In genomic region chr3:127269616-127270015, GRCm38 (mm10) we compare ENCODE assay signal across 25 mouse cellular contexts.
DNase-seq lines count a peak whose midpoint lies in the region; ATAC-seq lines count a peak whose summit lies in the region.
"Had no signal": no experiment of that assay in that cellular context is flagged by ENCODE, and none has a peak within 500 bp of the region (broad histone marks: within the 10 kb centered on the region; RNA-seq: fewer than 3 reads in every experiment).

No protein-coding gene starts in this region.

- no peak for ATAC-seq in hindbrain, embryonic 11.5 days (ENCODE audit: low FRiP score)
- ATAC-seq in midbrain, embryonic 14.5 days (ENCODE audit: low FRiP score, low TSS enrichment), result no peak
- ATAC-seq in midbrain, embryonic 11.5 days (ENCODE audit: low FRiP score), result no peak
- ATAC-seq: CD4-positive, CD25-positive, alpha-beta regulatory T cell, adult 4 months; forebrain, embryonic 14.5 days; forebrain, postnatal 0 days; intestine, postnatal 0 days had no signal

- no peak overlapping the region for H3K9ac ChIP-seq in hindbrain, embryonic 11.5 days (ENCODE audit: low read depth, low read length)
- H3K9ac ChIP-seq in midbrain, embryonic 14.5 days (replicated peaks; ENCODE audit: low read length), result no peak overlapping the region
- H3K9ac ChIP-seq in midbrain, embryonic 11.5 days (ENCODE audit: low read length), result no peak overlapping the region
- H3K9ac ChIP-seq: embryonic facial prominence, embryonic 12.5 days; embryonic facial prominence, embryonic 15.5 days; forebrain, postnatal 0 days; heart, embryonic 15.5 days; hindbrain, embryonic 13.5 days had no signal

- H3K4me1 ChIP-seq in hindbrain, embryonic 10.5 days (replicated peaks), result peaks cover 23% of the 10 kb centered on the region
- H3K4me1 ChIP-seq in hindbrain, embryonic 11.5 days (replicated peaks; ENCODE audit: control insufficient read depth, insufficient read depth, low read length), result no peaks in the 10 kb centered on the region; the same call in 1 of the 2 replicates
- peaks cover 31% of the 10 kb centered on the region for H3K4me1 ChIP-seq in midbrain, embryonic 14.5 days (ENCODE audit: control insufficient read depth, insufficient read depth, low read length)
- H3K4me1 ChIP-seq in midbrain, embryonic 11.5 days (ENCODE audit: control insufficient read depth, insufficient read depth, low read length), result peaks cover 19% of the 10 kb centered on the region
- H3K4me1 ChIP-seq: embryonic facial prominence, embryonic 15.5 days; heart, embryonic 15.5 days had no signal

- no peak for DNase-seq in hindbrain, embryonic 10.5 days (ENCODE audit: low spot score)
- no peak for DNase-seq in hindbrain, embryonic 11.5 days (ENCODE audit: low spot score)
- peak; percentile 61 for DNase-seq in midbrain, embryonic 14.5 days
- no peak for DNase-seq in midbrain, embryonic 11.5 days (ENCODE audit: low spot score, missing footprints)
- DNase-seq in R1 (ENCODE audit: low read depth, low spot score) (peak; percentile 68), ZHBTc4 (ENCODE audit: low read depth, low spot score) (peak; percentile 33)
- no peak for DNase-seq in urinary bladder, postnatal 4 days (ENCODE audit: low spot score in 2 of 2)
- DNase-seq: adrenal gland, postnatal 10 days; adrenal gland, postnatal 36 days; cerebellum, adult 11 months; cerebellum, adult 2 months; cerebellum, adult 9-11 months; cerebellum, postnatal 25 days; forebrain, postnatal 0 days; gastrocnemius, postnatal 25 days; heart, postnatal 10 days; heart, postnatal 4 days had no signal

- H3K36me3 ChIP-seq in hindbrain, embryonic 10.5 days, result no peaks in the 10 kb centered on the region
- no peaks in the 10 kb centered on the region for H3K36me3 ChIP-seq in hindbrain, embryonic 11.5 days (ENCODE audit: control insufficient read depth, insufficient read depth, low read length)
- no peaks in the 10 kb centered on the region for H3K36me3 ChIP-seq in midbrain, embryonic 14.5 days (ENCODE audit: control insufficient read depth, insufficient read depth, low read length)
- H3K36me3 ChIP-seq in midbrain, embryonic 11.5 days (ENCODE audit: control insufficient read depth, insufficient read depth, low read length), result no peaks in the 10 kb centered on the region
- H3K36me3 ChIP-seq: embryonic facial prominence, embryonic 12.5 days; embryonic facial prominence, embryonic 15.5 days; heart, embryonic 15.5 days; hindbrain, embryonic 13.5 days had no signal

- no peak overlapping the region for H3K4me2 ChIP-seq in hindbrain, embryonic 11.5 days (replicated peaks; ENCODE audit: low read depth, low read length)
- H3K4me2 ChIP-seq in midbrain, embryonic 14.5 days (ENCODE audit: low read length), result no peak overlapping the region
- no peak overlapping the region for H3K4me2 ChIP-seq in midbrain, embryonic 11.5 days
- H3K4me2 ChIP-seq: embryonic facial prominence, embryonic 12.5 days; embryonic facial prominence, embryonic 15.5 days; heart, embryonic 11.5 days; heart, embryonic 15.5 days; hindbrain, embryonic 13.5 days had no signal

- no peaks in the 10 kb centered on the region for H3K27me3 ChIP-seq in hindbrain, embryonic 10.5 days (ENCODE audit: insufficient read depth, poor library complexity, severe bottlenecking)
- H3K27me3 ChIP-seq in hindbrain, embryonic 11.5 days (ENCODE audit: control insufficient read depth, insufficient read depth, low read length), result no peaks in the 10 kb centered on the region
- no peaks in the 10 kb centered on the region for H3K27me3 ChIP-seq in midbrain, embryonic 14.5 days (ENCODE audit: control insufficient read depth, insufficient read depth, low read length)
- no peaks in the 10 kb centered on the region for H3K27me3 ChIP-seq in midbrain, embryonic 11.5 days (ENCODE audit: control insufficient read depth, insufficient read depth, low read length)
- H3K27me3 ChIP-seq: embryonic facial prominence, embryonic 12.5 days; embryonic facial prominence, embryonic 15.5 days; heart, embryonic 15.5 days; hindbrain, embryonic 13.5 days had no signal

- H3K4me3 ChIP-seq in hindbrain, embryonic 10.5 days, result no peak overlapping the region
- no peak overlapping the region for H3K4me3 ChIP-seq in hindbrain, embryonic 11.5 days (ENCODE audit: low read depth, low read length)
- H3K4me3 ChIP-seq in midbrain, embryonic 14.5 days (replicated peaks; ENCODE audit: low read depth, low read length), result no peak overlapping the region
- no peak overlapping the region for H3K4me3 ChIP-seq in midbrain, embryonic 11.5 days (ENCODE audit: low read depth, low read length)
- H3K4me3 ChIP-seq: embryonic facial prominence, embryonic 12.5 days; embryonic facial prominence, embryonic 15.5 days; heart, embryonic 15.5 days; hindbrain, embryonic 13.5 days had no signal

- WGBS in hindbrain, embryonic 10.5 days, result 86% methylated on average over 14 of the region's 14 CpGs
- 89% methylated on average over 14 of the region's 14 CpGs for WGBS in hindbrain, embryonic 11.5 days
- 80% methylated on average over 14 of the region's 14 CpGs for WGBS in midbrain, embryonic 14.5 days
- WGBS in midbrain, embryonic 11.5 days, result 83% methylated on average over 14 of the region's 14 CpGs

- 0 out of 2 replicates have a peak overlapping the region, but pooled peaks have one; percentile 13 for H3K27ac ChIP-seq in hindbrain, embryonic 10.5 days
- H3K27ac ChIP-seq in hindbrain, embryonic 11.5 days (ENCODE audit: low read depth, low read length), result no peak overlapping the region
- H3K27ac ChIP-seq in midbrain, embryonic 14.5 days (replicated peaks; ENCODE audit: low read depth, low read length), result no peak overlapping the region
- no peak overlapping the region for H3K27ac ChIP-seq in midbrain, embryonic 11.5 days (ENCODE audit: low read depth, low read length)
- H3K27ac ChIP-seq: embryonic facial prominence, embryonic 12.5 days; embryonic facial prominence, embryonic 15.5 days; heart, embryonic 15.5 days; hindbrain, embryonic 13.5 days had no signal

- no peaks in the 10 kb centered on the region for H3K9me3 ChIP-seq in hindbrain, embryonic 10.5 days
- no peaks in the 10 kb centered on the region for H3K9me3 ChIP-seq in hindbrain, embryonic 11.5 days (ENCODE audit: control insufficient read depth, low read length)
- no peaks in the 10 kb centered on the region for H3K9me3 ChIP-seq in midbrain, embryonic 14.5 days (ENCODE audit: control insufficient read depth, low read length)
- no peaks in the 10 kb centered on the region for H3K9me3 ChIP-seq in midbrain, embryonic 11.5 days (ENCODE audit: control insufficient read depth, low read length)
- H3K9me3 ChIP-seq: embryonic facial prominence, embryonic 12.5 days; embryonic facial prominence, embryonic 15.5 days; heart, embryonic 15.5 days; hindbrain, embryonic 13.5 days had no signal

Comparison
In these comparisons a context has a peak if more than half of its experiments do, and no peak if none do; other contexts are left out.
1. DNase-seq: peak in midbrain, embryonic 14.5 days (single experiment), R1 (single experiment) and ZHBTc4 (single experiment); none in hindbrain, embryonic 10.5 days (single experiment), hindbrain, embryonic 11.5 days (single experiment), midbrain, embryonic 11.5 days (single experiment) and urinary bladder, postnatal 4 days (0 of 2).